Mouse (Mus musculus) embryonic facial prominence, embryonic 14.5 days (tissue): ENCODE measurements around the gene Styk1. TPM values are rescaled to one million over a fixed set of nuclear protein-coding genes. Genes with fewer than 3 reads are reported as not detected.
A peak's percentile ranks its signal among the peaks of the same experiment; 100 is the strongest.

Source experiments
- ATAC-seq: fragments of 200-750 bp; cut with Nextera tagmentation; 2 replicates; pipeline ENCODE4 v1.8.0; 2017; ENCODE audit warnings: low read depth, moderate number of reproducible peaks, moderate TSS enrichment
- DNase-seq: peaks from one replicate; pipeline ENCODE4 v3.0.0-alpha.2; 2015; ENCODE audit warnings: low spot score
- H3K27ac ChIP-seq: fragments of 300-500 bp; sonication (generic); replicated peaks from 2 replicates; pipeline ENCODE4 v1.5.1; 2014; ENCODE audit warnings: low read depth, mild to moderate bottlenecking, low read length, moderate library complexity
- H3K27me3 ChIP-seq: fragments of 300-500 bp; sonication (generic); replicated peaks from 2 replicates; pipeline ENCODE4 v1.6.1; 2014; ENCODE audit warnings: low read length; ENCODE audit not compliant: control insufficient read depth, insufficient read depth
- H3K36me3 ChIP-seq: fragments of 300-500 bp; sonication (generic); 2 replicates; pipeline ENCODE4 v1.6.1; 2014; ENCODE audit warnings: low read length, mixed read lengths; ENCODE audit not compliant: control insufficient read depth, insufficient read depth
- H3K4me1 ChIP-seq: fragments of 300-500 bp; sonication (generic); 2 replicates; pipeline ENCODE4 v1.6.1; 2014; ENCODE audit warnings: antibody characterized with exemption, low read length; ENCODE audit not compliant: control insufficient read depth, insufficient read depth
- H3K4me2 ChIP-seq: fragments of 300-500 bp; sonication (generic); 2 replicates; pipeline ENCODE4 v1.6.1; 2014; ENCODE audit warnings: low read depth, mild to moderate bottlenecking, low read length, moderate library complexity, mixed read lengths
- H3K4me3 ChIP-seq: fragments of 300-500 bp; sonication (generic); 2 replicates; pipeline ENCODE4 v1.5.1; 2014; ENCODE audit warnings: low read depth, mild to moderate bottlenecking, low read length
- H3K9ac ChIP-seq: fragments of 300-500 bp; sonication (generic); 2 replicates; pipeline ENCODE4 v1.6.1; 2014; ENCODE audit warnings: low read depth, mild to moderate bottlenecking, low read length, moderate library complexity, mixed read lengths
- H3K9me3 ChIP-seq: fragments of 300-500 bp; sonication (generic); 2 replicates; pipeline ENCODE4 v1.6.1; 2016; ENCODE audit warnings: low read length; ENCODE audit not compliant: control insufficient read depth
- WGBS: fragments of 180-500 bp; shearing (Covaris S2); extraction: QIAGEN DNeasy Blood & Tissue Kit; methylation state at CpG from one replicate; pipeline ENCODE4 v1.1.7; 2014; 5-methylcytosine and 5-hydroxymethylcytosine counted together
- polyA plus RNA-seq: library from polyadenylated mRNA; unstranded; fragments of >200 nt; fragmentation: Nextera tagmentation; extraction: Ambion mirVana; gene quantifications from 2 replicates; pipeline ENCODE4 v1.2.1, GENCODE M21; 2014

Styk1 gene
- polyA plus RNA-seq, 1 experiment from 2014 or later = 2.0 TPM

DNA sequence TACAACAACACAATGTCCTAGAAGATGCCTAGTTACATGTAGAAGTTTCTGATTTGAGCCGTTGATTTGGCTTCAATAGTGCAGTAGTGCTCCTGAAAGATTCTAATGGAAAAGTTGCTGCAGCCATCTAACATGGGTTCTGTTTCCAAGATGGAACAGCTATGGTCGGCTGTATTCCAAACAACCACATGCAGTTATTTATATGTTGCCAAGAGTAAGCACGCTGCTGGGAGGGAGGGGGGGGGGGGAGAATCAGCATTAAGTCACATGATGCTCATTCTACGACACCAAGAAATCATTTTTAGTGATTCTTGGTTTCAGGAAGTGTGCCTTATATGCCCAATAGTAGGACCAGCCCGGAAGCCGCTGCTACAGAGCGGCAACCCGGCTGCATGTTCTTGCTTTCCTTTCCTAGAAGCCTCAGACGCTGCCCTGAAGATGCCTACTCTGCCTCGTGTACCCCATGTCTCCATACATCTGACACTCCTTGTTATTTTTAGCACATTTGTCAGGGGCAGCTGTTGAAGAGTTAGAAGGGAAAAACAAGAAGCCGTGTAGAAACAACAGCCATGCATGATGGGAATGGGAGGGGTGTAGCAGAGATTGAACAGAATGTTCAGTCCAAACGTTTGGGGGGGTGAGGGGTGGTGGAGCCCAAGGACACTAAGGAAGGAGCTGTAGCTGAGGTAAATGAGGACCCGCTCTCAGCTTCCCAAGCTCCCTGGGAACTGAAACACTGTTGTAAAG is 21.4 kb upstream of the Styk1 start:
- 91% methylated on average over 13 of the region's 13 CpGs for WGBS
- no peaks in the 10 kb centered on the region for H3K27me3 ChIP-seq
- H3K9ac ChIP-seq = no peak overlapping the region
- H3K27ac ChIP-seq = no peak overlapping the region
- H3K4me3 ChIP-seq = no peak overlapping the region
- H3K4me2 ChIP-seq = no peak overlapping the region
- H3K9me3 ChIP-seq = no peaks in the 10 kb centered on the region
- DNase-seq (peak; percentile 17), ATAC-seq (no peak)
- H3K4me1 ChIP-seq = no peaks in the 10 kb centered on the region
- peaks cover 78% of the 10 kb centered on the region for H3K36me3 ChIP-seq

DNA sequence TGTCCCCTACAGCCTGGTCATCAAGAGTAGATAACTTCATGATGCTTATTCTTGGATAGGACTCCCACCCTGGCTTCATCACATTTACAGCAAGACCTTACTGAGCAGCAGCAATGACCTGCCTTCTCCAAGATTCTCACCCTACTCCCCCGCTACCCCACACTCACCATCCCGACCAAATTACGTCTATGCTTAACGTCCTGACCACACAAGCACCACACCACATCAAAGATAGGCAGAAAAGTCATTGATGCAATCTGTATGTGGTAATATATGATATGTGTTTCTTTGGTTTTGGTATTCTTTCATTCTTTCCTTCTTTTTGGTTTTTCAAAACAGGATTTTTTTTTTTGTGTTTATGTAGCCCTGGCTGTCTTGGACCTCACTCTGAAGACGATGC is 19.8 kb upstream of the Styk1 start:
- WGBS = 85% methylated on average over 5 of the region's 5 CpGs
- Histone ChIP-seq H3K4me3 (no peak overlapping the region), H3K27ac (no peak overlapping the region), H3K27me3 (no peaks in the 10 kb centered on the region), H3K4me1 (no peaks in the 10 kb centered on the region), H3K36me3 (peaks cover 79% of the 10 kb centered on the region), H3K4me2 (no peak overlapping the region), H3K9me3 (no peaks in the 10 kb centered on the region), H3K9ac (no peak overlapping the region)
- ATAC-seq = no peak
- no peak for DNase-seq

GRCm38 (mm10) chr6:131370767-131371166 is 17.4 kb upstream of the Styk1 start:
- no peak for DNase-seq
- 99% methylated on average over 5 of the region's 5 CpGs for WGBS
- no peak overlapping the region for H3K27ac ChIP-seq
- H3K4me2 ChIP-seq = no peak overlapping the region
- no peak for ATAC-seq
- no peaks in the 10 kb centered on the region for H3K4me1 ChIP-seq
- no peak overlapping the region for H3K9ac ChIP-seq
- no peaks in the 10 kb centered on the region for H3K9me3 ChIP-seq
- no peak overlapping the region for H3K4me3 ChIP-seq
- no peaks in the 10 kb centered on the region for H3K27me3 ChIP-seq
- H3K36me3 ChIP-seq = peaks cover 82% of the 10 kb centered on the region

DNA sequence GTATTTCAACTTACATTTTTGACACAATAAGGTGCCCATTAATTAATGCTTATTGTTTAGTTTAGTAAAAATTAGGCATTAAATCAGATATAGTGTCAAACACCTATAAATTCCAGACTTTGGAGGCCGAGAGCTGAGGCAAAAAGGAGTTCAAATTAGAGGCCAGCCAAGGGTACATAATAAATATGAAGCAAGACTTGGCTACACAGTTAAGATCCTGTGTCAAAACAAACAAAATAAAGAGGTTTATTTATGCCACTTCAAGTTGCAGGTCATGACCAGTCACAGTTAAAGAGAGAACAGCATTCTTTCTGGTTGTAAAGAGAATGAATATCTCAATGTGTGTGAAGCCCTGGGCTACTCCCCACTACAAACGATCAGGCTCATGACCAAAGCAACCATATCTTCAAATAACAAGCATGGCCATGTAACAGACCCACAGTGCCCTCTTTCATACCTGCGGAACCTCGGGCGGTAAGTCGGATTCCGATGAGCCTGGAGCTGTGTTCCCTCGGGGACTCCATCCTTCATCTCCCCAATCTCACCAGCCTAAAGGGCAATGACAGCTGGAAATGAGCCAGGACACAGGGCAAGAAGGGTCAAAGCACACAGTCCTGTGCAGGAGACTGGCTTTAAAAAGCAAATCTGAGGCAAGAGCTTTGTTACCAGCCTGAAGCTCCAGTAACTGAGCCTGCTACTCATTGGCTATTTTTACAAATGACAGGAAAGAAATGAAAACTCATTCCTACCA is 16.6 kb upstream of the Styk1 start:
- no peaks in the 10 kb centered on the region for H3K9me3 ChIP-seq
- DNase-seq = no peak
- no peaks in the 10 kb centered on the region for H3K4me1 ChIP-seq
- no peak for ATAC-seq
- no peak overlapping the region for H3K27ac ChIP-seq
- no peaks in the 10 kb centered on the region for H3K27me3 ChIP-seq
- no peak overlapping the region for H3K9ac ChIP-seq
- H3K36me3 ChIP-seq = peaks cover 83% of the 10 kb centered on the region
- WGBS = 71% methylated on average over 8 of the region's 8 CpGs
- no peak overlapping the region for H3K4me2 ChIP-seq
- H3K4me3 ChIP-seq = no peak overlapping the region

- Histone ChIP-seq H3K36me3 (peaks cover 80% of the 10 kb centered on the region), H3K4me1 (no peaks in the 10 kb centered on the region), H3K27ac (no peak overlapping the region), H3K9ac (no peak overlapping the region), H3K27me3 (no peaks in the 10 kb centered on the region), H3K4me2 (no peak overlapping the region), H3K9me3 (no peaks in the 10 kb centered on the region), H3K4me3 (no peak overlapping the region)
- 46% methylated on average over 4 of the region's 4 CpGs for WGBS
- ATAC-seq (no peak; the same call in 1 of the 2 replicates), DNase-seq (peak; percentile 57)
These were observed 13.7 kb upstream of the Styk1 start for GRCm38 (mm10) chr6:131367101-131367500.

DNA sequence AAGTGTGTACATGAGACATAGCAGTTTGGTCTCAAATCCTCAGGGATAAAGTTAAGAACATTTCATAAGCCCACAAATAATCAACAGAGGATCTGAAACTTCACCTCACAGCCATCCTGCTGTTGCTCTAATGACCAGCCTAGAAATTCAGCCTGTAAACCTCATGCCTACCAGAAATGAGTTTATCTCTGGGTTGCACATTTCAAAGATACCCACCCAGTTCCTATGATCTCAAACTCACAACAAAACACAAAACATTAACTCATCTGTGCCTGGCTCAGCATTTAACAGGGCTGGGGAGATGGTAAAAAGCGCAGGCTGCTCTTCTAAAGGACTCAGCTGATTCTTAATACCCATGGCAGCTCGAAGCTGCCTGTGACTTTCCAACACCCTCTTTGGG is 11.0 kb upstream of the Styk1 start:
- Histone ChIP-seq H3K9ac (no peak overlapping the region), H3K9me3 (no peaks in the 10 kb centered on the region), H3K27me3 (no peaks in the 10 kb centered on the region), H3K27ac (no peak overlapping the region), H3K4me3 (no peak overlapping the region), H3K36me3 (peaks cover 59% of the 10 kb centered on the region), H3K4me2 (no peak overlapping the region), H3K4me1 (no peaks in the 10 kb centered on the region)
- whole genome bisulfite sequencing = 93% methylated on average over 2 of the region's 2 CpGs
- DNase-seq (no peak), ATAC-seq (no peak)

GRCm38 (mm10) chr6:131362987-131363765 is 9.8 kb upstream of the Styk1 start:
- no peak overlapping the region for H3K27ac ChIP-seq
- ATAC-seq = no peak
- H3K27me3 ChIP-seq = no peaks in the 10 kb centered on the region
- WGBS = 79% methylated on average over 7 of the region's 7 CpGs
- H3K4me1 ChIP-seq = no peaks in the 10 kb centered on the region
- no peak overlapping the region for H3K4me3 ChIP-seq
- no peak overlapping the region for H3K9ac ChIP-seq
- no peak for DNase-seq
- H3K4me2 ChIP-seq = no peak overlapping the region
- H3K9me3 ChIP-seq = no peaks in the 10 kb centered on the region
- peaks cover 47% of the 10 kb centered on the region for H3K36me3 ChIP-seq

GRCm38 (mm10) chr6:131360693-131361092 is 7.3 kb upstream of the Styk1 start:
- ATAC-seq (no peak), DNase-seq (no peak)
- Histone ChIP-seq H3K4me1 (no peaks in the 10 kb centered on the region), H3K9ac (no peak overlapping the region), H3K4me3 (no peak overlapping the region), H3K9me3 (no peaks in the 10 kb centered on the region), H3K27me3 (no peaks in the 10 kb centered on the region), H3K4me2 (no peak overlapping the region), H3K27ac (no peak overlapping the region), H3K36me3 (peaks cover 23% of the 10 kb centered on the region)
- WGBS = 82% methylated on average over 5 of the region's 5 CpGs
